Mouse (Mus musculus): ENCODE measurements around the gene Cdh4.

DNA sequence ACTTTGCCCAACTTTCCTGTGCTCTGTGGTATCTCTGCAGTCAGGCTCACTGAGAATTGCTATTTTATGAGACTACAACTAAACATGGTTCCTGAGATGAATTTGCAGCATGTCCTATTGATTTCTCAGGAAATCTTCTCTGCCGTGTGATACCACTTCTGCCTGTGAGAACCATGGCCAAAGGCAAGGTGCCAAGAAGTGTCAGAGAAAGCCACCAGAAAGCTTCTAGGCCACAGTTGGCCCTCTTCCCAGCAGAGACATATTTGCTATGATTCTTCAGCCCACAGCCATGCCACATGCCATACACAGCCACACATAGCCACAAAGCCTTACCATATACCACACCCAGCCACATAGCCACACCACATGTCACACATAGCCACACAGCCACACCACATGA is 157.7 kb downstream of the Cdh4 start:
- TF ChIP-seq ZNF384 (IDR thresholded peaks at IDR 0.05; ENCODE audit: low read depth, low read length) (no peak), CHD2 (IDR thresholded peaks at IDR 0.05; ENCODE audit: low read depth, low read length) (no peak), ZC3H11A (IDR thresholded peaks at IDR 0.05; ENCODE audit: borderline replicate concordance, low read depth, low read length) (no peak)
